Mouse (Mus musculus): Measurements from ENCODE around the gene Tbc1d22a.

GRCm38 (mm10) chr15:86491434-86492099 is 277.3 kb downstream of the Tbc1d22a start:
- TF ChIP-seq CTCF (IDR thresholded peaks at IDR 0.05; ENCODE audit: low read depth) = no peak
- no peak for TF ChIP-seq EP300 (optimal IDR thresholded peaks at IDR 0.05)
